Mouse (Mus musculus) frontal cortex, postnatal 14 days (tissue): ENCODE measurements at regions not wholly inside any gene's neighbourhood (a gene's known extent, or its start where the extent isn't known, plus 50 kb on each side); places are given as distances from the start of the nearest gene placed in this dataset.
"Not testable (repeated sequence)": the region's sequence is repeated elsewhere in the genome, so short reads cannot be mapped to it uniquely, and the experiment has no call there.

Source experiments
- DNase-seq, 2 experiments: peaks; one replicate each; pipeline ENCODE4 v3.0.0; 2022; ENCODE audit warnings: low spot score in 2 of 2

DNA sequence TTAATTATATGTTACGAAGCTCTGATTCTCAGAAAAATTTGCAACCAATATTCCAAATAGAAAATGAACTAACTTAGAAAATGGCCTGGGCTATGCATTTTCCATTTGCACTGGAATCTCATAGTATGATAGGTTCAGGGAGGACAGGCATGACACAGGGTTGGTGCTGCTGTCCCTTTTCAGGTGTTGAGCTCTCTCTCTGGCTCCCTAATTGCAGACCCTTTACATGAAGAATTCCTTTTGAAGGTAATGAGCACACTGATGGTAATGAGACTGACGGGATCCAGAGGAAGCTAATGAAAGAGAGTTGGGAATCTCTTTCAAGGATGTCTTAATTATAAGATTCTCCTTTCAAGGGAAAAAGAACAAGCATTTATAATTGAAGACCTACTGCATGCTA, 87.6 kb downstream of the Serpinb8 start:
- no peak for DNase-seq

DNA sequence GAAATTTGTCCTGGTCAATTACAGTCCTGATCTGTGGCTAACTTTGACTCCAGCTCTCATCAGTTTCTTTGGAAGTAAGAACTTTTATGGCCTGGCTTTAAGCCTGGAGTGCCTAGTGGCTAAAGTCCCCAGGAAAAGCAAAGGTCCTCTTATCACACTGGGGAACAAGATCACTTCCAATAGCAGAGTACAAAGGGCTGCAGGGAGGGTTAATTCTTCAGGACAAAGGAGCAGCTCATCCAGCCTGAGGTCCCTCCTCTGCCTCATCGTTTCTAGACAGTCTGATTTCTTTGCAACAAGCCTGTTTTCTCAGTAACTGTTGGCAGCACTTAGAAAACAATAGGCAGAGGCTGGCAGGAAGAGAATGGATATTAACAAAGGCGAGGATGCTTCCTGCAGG, 107.1 kb downstream of the Serpinb8 start:
- DNase-seq = no peak

DNA sequence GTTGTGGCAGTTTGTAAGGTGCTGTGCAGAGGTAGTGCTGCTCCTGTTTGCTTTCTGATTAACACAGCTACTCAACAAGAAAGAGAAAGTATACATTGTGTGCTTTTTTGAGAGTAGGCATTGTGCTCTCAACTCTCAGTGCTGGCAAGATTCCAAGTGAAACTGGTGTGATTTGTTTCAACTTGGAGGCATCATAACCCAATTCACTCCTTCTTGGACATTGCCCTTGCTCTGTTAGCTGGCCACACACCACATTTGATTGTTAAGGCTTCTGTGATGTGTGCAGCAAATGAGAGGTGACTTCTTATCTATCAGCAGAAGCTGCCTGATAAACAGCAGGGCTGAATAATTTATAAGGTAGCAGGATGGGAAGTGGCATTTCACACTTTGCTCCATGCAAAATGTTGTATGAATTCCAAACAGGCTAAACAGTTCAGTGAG, 116.3 kb downstream of the Serpinb8 start:
- DNase-seq = no peak

DNA sequence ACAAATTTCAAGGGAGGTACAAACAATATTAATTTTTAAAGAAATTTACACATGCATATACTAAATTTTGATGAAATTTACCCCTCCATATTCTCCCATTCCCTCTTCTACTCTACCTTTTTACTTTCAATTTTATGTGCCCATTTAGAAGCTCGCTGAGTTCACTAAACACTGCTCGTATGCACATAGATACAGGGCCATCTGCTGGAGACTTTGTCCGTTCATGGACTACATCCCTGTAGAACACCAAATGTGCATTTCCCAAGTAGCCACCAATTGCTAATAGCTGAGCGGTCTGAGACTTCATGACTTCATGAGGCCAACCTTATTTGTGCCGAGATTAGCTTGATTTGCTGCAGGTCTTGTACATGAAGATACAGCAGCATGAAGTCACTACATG, 118.8 kb downstream of the Serpinb8 start:
- DNase-seq = no peak

DNA sequence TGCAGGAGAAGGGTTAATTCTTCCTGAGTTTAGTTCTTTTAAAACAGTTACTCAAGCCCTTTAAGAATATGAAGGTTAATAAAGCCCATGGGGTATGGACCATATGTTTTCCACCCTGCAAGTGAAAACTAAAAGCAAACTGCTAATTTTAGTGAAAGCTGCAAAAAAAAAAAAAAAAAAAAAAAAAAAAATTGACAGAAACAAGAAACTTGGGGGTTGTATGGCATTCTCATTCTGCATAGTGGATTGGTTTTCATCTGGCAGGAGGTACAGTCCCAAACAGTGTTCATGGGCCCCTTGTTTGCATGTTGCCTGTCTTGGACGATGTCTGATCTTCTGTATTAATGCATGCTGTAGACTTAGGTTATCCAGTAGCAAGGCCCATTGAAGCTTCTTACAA, 125.1 kb downstream of the Serpinb8 start:
- DNase-seq = no peak

DNA sequence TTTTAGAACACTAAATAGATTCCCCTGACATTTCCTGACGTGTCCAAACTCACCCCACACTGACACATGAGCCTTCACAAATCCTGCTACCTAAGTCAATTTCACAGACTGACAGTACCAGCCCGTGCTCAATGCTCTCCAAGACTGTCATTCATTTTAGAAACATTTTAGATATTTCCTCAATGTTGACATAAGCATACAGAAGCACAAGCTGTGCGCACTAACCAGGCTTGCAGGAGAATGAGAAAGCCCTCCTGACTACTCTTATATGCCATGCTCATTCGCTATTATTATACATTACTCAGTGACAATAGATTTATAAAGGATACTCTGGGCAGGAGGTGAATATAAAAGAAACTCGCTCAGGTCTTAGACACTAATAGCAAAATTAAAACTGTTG, 129.5 kb downstream of the Serpinb8 start:
- DNase-seq = no peak

DNA sequence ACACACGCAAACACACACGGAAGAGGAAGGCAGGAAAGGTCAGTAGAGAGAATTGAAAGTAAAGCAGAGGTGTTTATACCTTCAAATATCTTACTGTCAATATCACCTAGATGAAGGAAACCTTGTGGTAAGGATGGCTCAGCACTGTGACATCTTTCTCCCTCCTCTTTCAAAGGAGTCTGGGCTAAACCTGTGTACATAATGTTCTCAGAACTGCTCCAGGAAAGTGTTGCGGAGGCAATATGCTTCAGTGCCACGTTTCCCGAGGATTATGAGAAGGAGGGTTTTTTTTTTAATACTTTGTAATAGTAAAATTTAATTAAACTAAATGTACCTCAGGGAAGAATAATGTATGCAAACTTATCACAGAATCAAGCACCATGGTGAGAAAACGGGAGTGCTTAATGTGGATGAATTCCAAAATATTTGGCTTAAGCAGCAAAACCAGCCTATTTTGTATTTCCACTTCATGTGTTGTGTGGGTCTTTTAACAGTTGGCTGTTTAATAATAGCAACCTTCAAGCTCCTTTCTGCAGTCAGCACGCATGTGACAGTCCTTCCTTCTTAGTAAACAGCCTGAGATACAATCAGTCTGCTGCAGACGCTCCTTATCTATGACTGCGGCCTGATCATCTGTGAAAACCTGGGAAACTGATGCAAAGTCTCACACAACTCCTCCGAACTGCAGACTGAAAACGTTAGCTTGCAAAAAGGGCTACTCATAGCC, 138.5 kb downstream of the Serpinb8 start:
- DNase-seq = no peak

DNA sequence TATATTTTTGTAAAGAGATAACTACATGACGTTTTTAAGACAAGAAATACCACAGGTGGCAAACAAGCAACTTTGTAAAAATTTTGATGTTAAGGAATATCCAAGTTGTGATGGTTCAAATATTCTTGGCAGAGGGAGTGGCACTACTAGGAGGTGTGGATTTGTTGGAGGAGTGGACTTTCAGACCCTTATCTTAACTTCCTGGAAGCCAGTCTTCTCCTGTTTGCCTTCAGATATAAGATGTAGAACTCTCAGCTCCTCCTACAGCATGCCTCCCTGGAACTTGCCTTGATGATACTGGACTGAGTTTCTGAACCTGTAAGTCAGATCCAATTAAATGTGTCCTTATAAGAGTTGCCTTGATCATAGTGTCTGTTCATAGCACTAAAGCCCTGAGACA, 175.5 kb downstream of the Serpinb8 start:
- no peak for DNase-seq

DNA sequence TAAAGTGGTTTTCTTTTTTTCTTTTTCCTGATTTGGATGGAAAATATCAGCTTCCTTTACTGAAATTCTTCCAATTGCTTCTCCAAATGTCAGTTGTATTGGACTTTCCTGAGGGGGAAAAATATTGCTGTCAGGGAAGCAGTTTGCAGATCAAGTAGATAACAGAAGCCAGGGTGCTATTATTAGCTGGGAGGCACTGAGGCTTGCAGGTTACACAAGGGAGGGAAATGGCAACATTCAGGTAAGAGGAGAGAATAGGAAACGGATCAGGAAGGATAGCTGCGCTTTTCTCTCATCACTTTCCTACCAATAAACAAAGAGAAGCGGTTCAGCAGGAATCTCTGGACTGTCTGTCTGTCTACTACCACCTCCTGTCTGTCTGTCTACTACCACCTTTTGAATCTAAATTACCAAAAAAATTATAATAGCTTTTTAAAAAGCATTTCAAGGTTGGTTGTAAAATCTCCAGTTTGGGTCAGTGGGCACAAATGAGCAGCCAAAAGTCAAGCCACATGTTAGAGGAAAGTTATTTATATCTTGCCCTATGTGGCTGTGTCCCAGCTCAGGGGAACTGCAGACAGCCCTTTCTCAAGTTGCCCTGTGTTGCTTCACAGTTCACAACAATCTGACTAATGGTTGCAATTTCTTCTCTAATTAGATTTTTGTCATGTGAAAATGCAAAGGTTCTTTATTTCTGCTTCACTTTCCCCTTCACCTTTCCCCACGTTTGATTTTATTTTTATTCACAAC, 177.6 kb downstream of the Serpinb8 start:
- DNase-seq = no peak

DNA sequence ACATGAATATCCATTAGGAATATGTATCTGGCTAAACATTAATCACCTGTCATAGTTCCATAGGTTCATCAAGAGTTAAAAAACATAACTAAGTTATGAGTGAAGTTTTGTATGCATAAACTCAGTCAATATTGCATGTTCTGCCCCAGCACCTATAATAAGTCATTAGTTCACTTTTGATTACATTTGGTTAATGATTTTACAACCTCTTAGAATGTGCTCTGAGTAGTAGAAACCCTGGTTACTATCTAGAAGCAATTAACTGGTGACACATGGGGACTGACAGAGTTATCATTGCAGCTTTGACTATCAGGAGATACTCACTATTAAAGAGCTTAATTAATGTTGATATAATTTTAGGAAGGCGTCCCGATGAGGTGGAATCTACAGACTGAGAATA, 183.2 kb downstream of the Serpinb8 start:
- no peak for DNase-seq

DNA sequence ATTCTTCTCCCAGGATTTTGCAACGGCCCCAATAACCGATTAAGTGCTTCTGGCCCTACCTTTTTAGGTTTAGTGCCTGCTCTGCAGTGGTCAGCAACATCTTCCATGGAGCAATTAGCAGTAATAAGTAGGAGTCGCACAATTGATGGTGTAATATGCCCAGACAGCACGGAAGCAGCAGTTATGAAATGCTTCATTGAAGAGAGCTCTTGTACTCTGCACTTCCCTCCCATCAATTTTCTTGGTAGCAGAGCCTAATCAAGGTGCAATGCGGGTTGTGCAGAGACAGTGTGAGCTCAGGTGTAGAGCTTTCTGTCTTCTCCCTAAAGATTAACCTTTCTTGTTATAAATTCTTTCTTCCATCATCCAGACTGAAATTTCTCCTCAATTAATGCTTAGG, 193.3 kb downstream of the Serpinb8 start:
- DNase-seq = no peak

DNA sequence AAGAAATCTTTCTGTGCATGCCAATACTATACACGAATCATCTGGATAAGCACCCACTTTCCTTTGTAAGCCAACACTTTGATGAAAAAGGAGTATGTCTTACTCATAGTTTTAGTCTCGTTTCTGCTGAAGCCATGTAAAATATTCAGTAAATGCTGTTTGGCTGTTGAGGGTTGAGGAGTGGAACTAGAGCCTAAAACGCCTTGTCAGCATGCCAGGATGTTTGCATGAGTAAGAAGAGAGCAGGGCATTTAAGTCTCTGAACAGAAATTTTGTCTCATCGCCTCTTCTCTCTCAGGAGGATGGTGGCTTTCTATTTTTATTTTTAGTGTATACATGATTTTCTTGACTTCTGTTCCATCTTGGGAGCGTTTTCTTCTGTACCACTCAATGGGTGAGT, 216.0 kb downstream of the Serpinb8 start:
- DNase-seq = peak in 1 of 2 experiments; percentile 11

DNA sequence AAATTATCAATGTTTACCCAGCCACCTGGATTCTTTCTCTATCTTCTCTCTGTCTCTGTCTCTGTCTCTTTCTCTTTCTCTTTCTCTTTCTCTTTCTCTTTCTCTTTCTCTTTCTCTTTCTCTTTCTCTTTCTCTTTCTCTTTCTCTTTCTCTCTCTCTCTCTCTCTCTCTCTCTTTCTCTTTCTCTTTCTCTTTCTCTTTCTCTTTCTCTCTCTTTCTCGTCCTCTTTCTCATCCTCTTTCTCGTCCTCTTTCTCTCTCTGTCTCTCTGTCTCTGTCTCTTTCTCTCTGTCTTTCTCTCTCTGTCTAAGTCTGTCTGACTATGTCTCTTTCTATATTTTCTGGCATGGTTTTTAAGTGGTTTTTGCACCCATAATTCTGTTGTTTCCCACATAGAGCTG, 217.6 kb downstream of the Serpinb8 start:
- DNase-seq = not testable (repeated sequence)

DNA sequence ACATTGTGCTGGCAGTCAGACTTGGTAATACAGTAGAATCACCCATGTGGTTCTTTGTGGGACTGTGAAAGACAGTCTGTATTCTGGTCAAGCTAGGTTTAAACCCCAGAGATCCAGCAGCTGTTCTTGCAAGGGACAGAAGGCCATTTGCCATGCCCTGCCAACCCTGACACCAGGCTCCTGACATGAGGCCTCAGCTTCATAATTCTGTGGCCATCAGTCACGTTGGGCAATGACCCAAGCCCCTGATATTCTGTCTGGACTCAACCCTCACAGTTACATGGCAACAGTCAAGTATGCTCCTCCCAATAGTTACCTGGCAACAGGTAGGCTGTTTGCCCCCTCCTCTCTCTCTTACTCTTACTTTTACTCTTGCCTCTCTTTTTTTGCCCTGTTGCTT, 221.3 kb downstream of the Serpinb8 start:
- DNase-seq = no peak

DNA sequence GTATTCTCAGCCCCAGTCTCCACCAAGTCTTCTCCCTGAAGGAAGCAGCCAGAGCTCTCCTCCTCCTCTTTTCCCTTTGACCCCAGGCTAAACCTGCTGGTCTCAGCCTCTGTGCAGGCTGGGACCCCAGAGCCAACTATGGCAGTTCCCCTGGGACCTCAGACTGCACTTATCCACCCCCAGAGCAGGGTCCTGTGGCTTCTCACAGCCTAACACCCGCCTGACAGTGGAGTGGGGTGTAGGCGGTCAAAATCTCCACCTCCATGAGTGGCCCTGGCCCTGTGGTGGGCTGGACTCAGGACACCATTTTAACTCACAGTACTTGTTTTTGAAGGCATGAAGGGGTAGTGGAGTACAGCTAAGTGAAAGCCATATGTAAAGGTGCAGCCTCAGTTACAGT, 222.1 kb downstream of the Serpinb8 start:
- no peak for DNase-seq

DNA sequence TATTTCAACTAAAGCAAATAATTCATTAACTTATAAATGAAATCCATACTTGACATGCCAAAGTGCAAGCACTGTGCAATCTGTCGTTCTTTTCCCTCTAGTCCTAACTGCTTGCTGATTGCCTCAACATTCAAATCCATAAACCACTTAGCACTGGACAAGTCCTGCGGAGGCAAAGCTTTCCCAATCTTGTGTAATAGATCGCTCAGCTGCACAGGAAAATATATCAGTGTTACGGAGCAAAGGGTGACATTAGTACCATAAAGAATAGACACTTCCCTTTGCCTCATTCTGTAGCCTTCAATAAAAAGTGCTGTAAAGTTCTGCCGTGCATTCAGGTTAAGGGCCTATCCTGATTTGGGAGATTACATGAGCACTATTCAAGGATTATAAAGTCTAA, 248.1 kb downstream of the Serpinb8 start:
- no peak for DNase-seq

DNA sequence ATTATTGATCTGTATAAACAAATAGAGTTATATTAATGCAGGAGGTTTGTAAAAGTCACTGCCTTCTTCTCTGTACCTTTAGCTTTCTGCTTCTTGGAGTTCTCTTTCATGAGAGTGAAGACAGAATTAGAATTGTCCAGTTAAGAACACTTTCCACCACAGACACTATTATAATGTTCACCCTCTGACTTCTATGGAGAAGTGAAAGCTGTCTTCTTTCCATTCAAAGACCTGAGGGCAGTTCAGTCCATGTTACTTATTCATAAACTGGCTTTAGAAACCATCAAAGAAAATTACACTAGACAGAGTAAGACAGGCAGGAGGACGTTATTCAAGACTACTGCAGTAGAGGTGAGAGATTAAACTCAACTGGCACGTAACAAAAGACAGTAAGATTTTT, 262.6 kb downstream of the Serpinb8 start:
- DNase-seq = no peak

DNA sequence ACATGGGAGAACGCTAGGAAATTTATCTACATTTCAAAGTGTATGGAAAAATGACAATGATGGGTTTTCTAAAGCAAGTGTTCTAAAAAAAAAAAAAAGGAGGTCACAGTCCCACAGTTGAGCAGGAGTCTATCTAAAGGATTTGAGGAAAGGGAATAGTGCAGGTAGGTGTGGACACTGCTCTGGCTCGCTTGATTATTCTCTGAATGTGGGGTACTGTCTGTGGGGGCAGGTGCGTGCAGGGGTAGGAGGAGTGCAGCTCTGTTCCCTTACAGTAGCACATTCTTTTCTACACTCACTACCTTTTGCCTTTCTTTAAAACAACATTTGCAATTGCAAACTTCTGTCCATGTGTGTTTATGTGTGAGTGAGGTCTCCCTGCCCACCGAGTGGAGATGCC, 263.2 kb downstream of the Serpinb8 start:
- no peak for DNase-seq

DNA sequence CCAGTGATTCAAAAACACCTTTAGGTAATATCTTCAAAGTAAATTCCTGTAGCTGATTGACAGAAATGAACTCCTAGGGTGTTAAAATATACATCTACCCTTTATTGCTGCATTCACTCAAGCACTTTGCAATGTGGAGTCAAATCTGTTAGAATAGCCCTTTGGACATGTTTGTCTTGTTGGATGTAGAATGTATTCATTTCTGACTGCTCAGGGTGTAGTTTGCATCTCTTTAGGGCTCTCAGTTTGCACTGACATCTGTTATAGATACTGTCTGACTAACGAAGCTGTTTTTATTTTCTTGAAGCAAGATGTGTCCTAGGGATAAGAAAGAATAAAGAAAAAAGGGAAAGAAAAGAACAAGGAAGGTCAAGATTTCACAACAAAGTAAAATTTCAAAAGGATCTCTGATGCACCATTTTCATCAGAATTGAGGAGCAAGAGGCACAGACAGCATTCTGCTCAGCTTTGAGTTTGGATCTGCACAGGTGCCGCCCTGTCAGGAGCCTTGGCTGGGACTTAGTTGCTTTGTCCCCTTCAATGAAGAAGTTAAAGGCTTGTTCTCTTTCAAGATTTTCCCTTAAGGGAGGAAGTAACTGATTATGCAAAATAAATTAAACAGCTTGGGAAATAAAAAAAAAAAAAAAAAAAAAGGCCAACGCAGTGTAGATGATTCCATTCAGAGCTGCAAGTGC, 308.1 kb downstream of the Serpinb8 start:
- DNase-seq = no peak

DNA sequence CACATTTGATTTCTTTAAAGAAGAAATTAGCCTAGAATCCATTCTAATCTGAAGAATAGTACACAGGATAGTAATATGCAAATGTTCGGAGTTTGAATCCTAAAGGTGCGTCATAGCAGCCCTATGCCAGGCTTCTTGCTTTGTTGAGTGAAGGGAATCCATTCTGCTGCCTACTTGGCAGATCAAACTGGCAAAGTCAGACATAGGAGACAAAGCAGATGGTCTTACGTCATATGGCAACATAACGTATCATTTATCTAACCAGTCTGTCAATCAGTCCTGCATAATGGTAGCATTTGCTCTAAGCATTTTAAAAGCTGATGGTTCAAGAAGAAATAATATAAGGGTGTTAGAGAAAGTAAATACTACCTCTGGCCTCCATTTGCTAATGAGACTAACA, 309.5 kb downstream of the Serpinb8 start:
- no peak for DNase-seq

DNA sequence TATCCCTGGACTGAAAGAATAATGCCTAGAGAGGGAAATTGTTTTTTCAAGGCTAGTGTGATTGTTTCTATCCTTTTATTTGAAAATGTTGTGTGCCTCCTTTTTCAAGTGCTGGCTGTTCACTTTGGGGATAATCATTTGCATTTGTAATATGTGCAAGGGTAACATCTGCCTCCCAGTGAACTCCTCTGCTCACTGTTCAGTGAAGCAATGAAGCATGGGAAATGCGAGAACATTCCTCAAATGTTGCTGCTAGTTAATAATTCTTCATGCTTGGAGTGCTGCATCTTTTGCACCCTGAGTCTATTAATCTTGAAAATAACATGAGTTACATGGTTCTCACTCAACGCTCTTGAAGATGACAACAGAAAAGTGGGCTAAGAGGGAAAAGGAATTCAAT, 310.6 kb downstream of the Serpinb8 start:
- DNase-seq = no peak

DNA sequence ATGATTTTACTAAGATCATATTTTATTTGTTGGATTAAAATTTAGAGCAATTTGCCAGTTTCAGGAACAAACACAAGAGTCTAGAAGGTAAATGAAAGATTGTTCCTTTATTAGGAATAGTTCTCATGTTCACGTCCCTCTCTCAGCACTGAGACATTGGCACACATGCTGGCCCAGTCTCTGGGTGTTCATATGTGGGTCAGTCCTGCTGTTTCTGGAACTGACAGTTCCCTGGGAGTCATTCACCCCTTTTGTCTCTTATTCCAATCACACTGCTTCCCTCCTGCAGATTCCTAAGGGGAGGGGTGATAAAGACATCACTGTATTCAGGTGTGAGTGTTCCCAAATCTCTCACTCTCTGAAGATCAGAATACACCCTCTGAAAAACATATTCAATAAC, 311.1 kb downstream of the Serpinb8 start:
- DNase-seq = no peak
